Mouse (Mus musculus): ENCODE measurements around the gene Sox12. TPM values are rescaled to one million over a fixed set of nuclear protein-coding genes. Genes with fewer than 3 reads are reported as not detected.

Gene Sox12
- polyA plus RNA-seq, 1 experiment from 2014 or later, result 7.7 TPM

GRCm38 (mm10) chr2:152399122-152399542 lies 1.3 kb upstream of the Sox12 start:
- under 1% methylated on average over 13 of the region's 13 CpGs for WGBS
- ATAC-seq (ENCODE audit: insufficient number of reproducible peaks, low FRiP score, low TSS enrichment, low read depth), result no peak
- Histone ChIP-seq H3K9me3 (replicated peaks) (no peaks in the 10 kb centered on the region), H3K9ac (no peak overlapping the region), H3K4me1 (peaks cover 32% of the 10 kb centered on the region), H3K4me2 (replicated peaks) (peak overlapping the region; percentile 93), H3K27me3 (no peaks in the 10 kb centered on the region), H3K4me3 (replicated peaks) (peak overlapping the region; percentile 87), H3K27ac (replicated peaks) (peak overlapping the region; percentile 99), H3K36me3 (0 out of 2 replicates have a peak, but pooled peaks cover under 1% of the 10 kb centered on the region)

GRCm38 (mm10) chr2:152398691-152399090 lies 828 bp upstream of the Sox12 start:
- ATAC-seq (ENCODE audit: insufficient number of reproducible peaks, low FRiP score, low TSS enrichment, low read depth), result peak; percentile 88
- H3K27me3 ChIP-seq, result no peaks in the 10 kb centered on the region
- H3K9ac ChIP-seq, result peak overlapping the region; percentile 79
- whole genome bisulfite sequencing, result under 1% methylated on average over 37 of the region's 38 CpGs
- no peaks in the 10 kb centered on the region for H3K9me3 ChIP-seq (replicated peaks)
- 0 out of 2 replicates have a peak, but pooled peaks cover 4% of the 10 kb centered on the region for H3K36me3 ChIP-seq
- peaks cover 36% of the 10 kb centered on the region for H3K4me1 ChIP-seq
- H3K4me3 ChIP-seq (replicated peaks), result peak overlapping the region; percentile 87
- H3K27ac ChIP-seq (replicated peaks), result peak overlapping the region; percentile 99
- H3K4me2 ChIP-seq (replicated peaks), result peak overlapping the region; percentile 93

GRCm38 (mm10) chr2:152397004-152397589 lies 766 bp downstream of the Sox12 start:
- H3K27me3 ChIP-seq, result no peaks in the 10 kb centered on the region
- H3K4me2 ChIP-seq (replicated peaks), result peak overlapping the region; percentile 93
- no peaks in the 10 kb centered on the region for H3K9me3 ChIP-seq (replicated peaks)
- 0% methylated on average over 70 of the region's 77 CpGs for WGBS
- H3K9ac ChIP-seq, result peak overlapping the region; percentile 79
- H3K4me3 ChIP-seq (replicated peaks), result peak overlapping the region; percentile 87
- H3K4me1 ChIP-seq, result peaks cover 41% of the 10 kb centered on the region
- peak; percentile 40 for ATAC-seq (ENCODE audit: insufficient number of reproducible peaks, low FRiP score, low TSS enrichment, low read depth)
- 0 out of 2 replicates have a peak, but pooled peaks cover 4% of the 10 kb centered on the region for H3K36me3 ChIP-seq
- peak overlapping the region; percentile 99 for H3K27ac ChIP-seq (replicated peaks)

GRCm38 (mm10) chr2:152396110-152397003 lies 1.5 kb downstream of the Sox12 start:
- H3K27ac ChIP-seq (replicated peaks), result peak overlapping the region; percentile 99
- peak overlapping the region; percentile 79 for H3K9ac ChIP-seq
- under 1% methylated on average over 46 of the region's 46 CpGs for WGBS
- 0 out of 2 replicates have a peak, but pooled peaks cover 4% of the 10 kb centered on the region for H3K36me3 ChIP-seq
- H3K9me3 ChIP-seq (replicated peaks), result no peaks in the 10 kb centered on the region
- ATAC-seq (ENCODE audit: insufficient number of reproducible peaks, low FRiP score, low TSS enrichment, low read depth), result peak; percentile 79
- peak overlapping the region; percentile 87 for H3K4me3 ChIP-seq (replicated peaks)
- peaks cover 41% of the 10 kb centered on the region for H3K4me1 ChIP-seq
- peak overlapping the region; percentile 93 for H3K4me2 ChIP-seq (replicated peaks)
- H3K27me3 ChIP-seq, result no peaks in the 10 kb centered on the region

- ATAC-seq (ENCODE audit: insufficient number of reproducible peaks, low FRiP score, low TSS enrichment, low read depth), result no peak
- peak overlapping the region; percentile 87 for H3K4me3 ChIP-seq (replicated peaks)
- no peaks in the 10 kb centered on the region for H3K27me3 ChIP-seq
- H3K9ac ChIP-seq, result peak overlapping the region; percentile 23; the same call in 1 of the 2 replicates
- H3K9me3 ChIP-seq (replicated peaks), result no peaks in the 10 kb centered on the region
- H3K27ac ChIP-seq (replicated peaks), result peak overlapping the region; percentile 99; the same call in 1 of the 2 replicates
- 17% methylated on average over 13 of the region's 13 CpGs for WGBS
- H3K4me2 ChIP-seq (replicated peaks), result peak overlapping the region; percentile 93
- H3K4me1 ChIP-seq, result peaks cover 41% of the 10 kb centered on the region
- 0 out of 2 replicates have a peak, but pooled peaks cover 4% of the 10 kb centered on the region for H3K36me3 ChIP-seq
Measured at GRCm38 (mm10) chr2:152395271-152395920, 2.5 kb downstream of the Sox12 start.

- no peaks in the 10 kb centered on the region for H3K9me3 ChIP-seq (replicated peaks)
- H3K9ac ChIP-seq, result no peak overlapping the region
- H3K4me1 ChIP-seq, result peaks cover 26% of the 10 kb centered on the region
- no peak overlapping the region for H3K4me3 ChIP-seq (replicated peaks)
- H3K36me3 ChIP-seq, result 0 out of 2 replicates have a peak, but pooled peaks cover 4% of the 10 kb centered on the region
- ATAC-seq (ENCODE audit: insufficient number of reproducible peaks, low FRiP score, low TSS enrichment, low read depth), result no peak
- no peaks in the 10 kb centered on the region for H3K27me3 ChIP-seq
- no peak overlapping the region for H3K4me2 ChIP-seq (replicated peaks)
- WGBS, result 45% methylated on average over 9 of the region's 9 CpGs
- H3K27ac ChIP-seq (replicated peaks), result no peak overlapping the region
Measured at GRCm38 (mm10) chr2:152393225-152394017, 4.4 kb downstream of the Sox12 start.

- WGBS, result 12% methylated on average over 3 of the region's 3 CpGs
- ATAC-seq (ENCODE audit: insufficient number of reproducible peaks, low FRiP score, low TSS enrichment, low read depth), result no peak
- H3K4me3 ChIP-seq (replicated peaks), result no peak overlapping the region
- H3K36me3 ChIP-seq, result 0 out of 2 replicates have a peak, but pooled peaks cover 4% of the 10 kb centered on the region
- no peak overlapping the region for H3K9ac ChIP-seq
- H3K4me2 ChIP-seq (replicated peaks), result no peak overlapping the region
- no peaks in the 10 kb centered on the region for H3K9me3 ChIP-seq (replicated peaks)
- H3K4me1 ChIP-seq, result peaks cover 26% of the 10 kb centered on the region
- no peaks in the 10 kb centered on the region for H3K27me3 ChIP-seq
- no peak overlapping the region for H3K27ac ChIP-seq (replicated peaks)
Measured at GRCm38 (mm10) chr2:152392786-152393185, 5.1 kb downstream of the Sox12 start.

- WGBS, result 82% methylated on average over 4 of the region's 4 CpGs
- no peak overlapping the region for H3K9ac ChIP-seq
- no peak for ATAC-seq (ENCODE audit: insufficient number of reproducible peaks, low FRiP score, low TSS enrichment, low read depth)
- no peak overlapping the region for H3K27ac ChIP-seq (replicated peaks)
- H3K4me2 ChIP-seq (replicated peaks), result no peak overlapping the region
- H3K36me3 ChIP-seq, result no peaks in the 10 kb centered on the region
- no peak overlapping the region for H3K4me3 ChIP-seq (replicated peaks)
- H3K4me1 ChIP-seq, result no peaks in the 10 kb centered on the region
- no peaks in the 10 kb centered on the region for H3K27me3 ChIP-seq
- H3K9me3 ChIP-seq (replicated peaks), result no peaks in the 10 kb centered on the region
Measured at GRCm38 (mm10) chr2:152384191-152384590, 13.7 kb downstream of the Sox12 start.

GRCm38 (mm10) chr2:152376345-152376741 lies 21.5 kb downstream of the Sox12 start, which contains the start of gene Nrsn2:
TSS of gene Nrsn2 (minus strand) at chr2:152376638.
- H3K27me3 ChIP-seq, result peaks cover 23% of the 10 kb centered on the region; the same call in 1 of the 2 replicates
- peak within 1 kb of the TSS; percentile 17 for H3K4me3 ChIP-seq (replicated peaks)
- no peak within 1 kb of the TSS for H3K9ac ChIP-seq
- H3K9me3 ChIP-seq (replicated peaks), result no peaks in the 10 kb centered on the region
- no peaks in the 10 kb centered on the region for H3K36me3 ChIP-seq
- H3K4me2 ChIP-seq (replicated peaks), result peak within 1 kb of the TSS; percentile 44
- no peak within 1 kb of the TSS for H3K27ac ChIP-seq (replicated peaks)
- H3K4me1 ChIP-seq, result peaks cover 11% of the 10 kb centered on the region
- ATAC-seq (ENCODE audit: insufficient number of reproducible peaks, low FRiP score, low TSS enrichment, low read depth), result 0 out of 2 replicates have a peak, but pooled peaks have one; percentile 48
- WGBS, result 2% methylated on average over 16 of the region's 16 CpGs

GRCm38 (mm10) chr2:152375652-152376344 lies 22.1 kb downstream of the Sox12 start:
- peak overlapping the region; percentile 17; the same call in 1 of the 2 replicates for H3K4me3 ChIP-seq (replicated peaks)
- 9% methylated on average over 21 of the region's 21 CpGs for WGBS
- H3K9me3 ChIP-seq (replicated peaks), result no peaks in the 10 kb centered on the region
- no peaks in the 10 kb centered on the region for H3K36me3 ChIP-seq
- no peak for ATAC-seq (ENCODE audit: insufficient number of reproducible peaks, low FRiP score, low TSS enrichment, low read depth)
- H3K4me1 ChIP-seq, result peaks cover 11% of the 10 kb centered on the region
- no peak overlapping the region for H3K9ac ChIP-seq
- H3K4me2 ChIP-seq (replicated peaks), result no peak overlapping the region; the same call in 1 of the 2 replicates
- H3K27me3 ChIP-seq, result peaks cover 23% of the 10 kb centered on the region; the same call in 1 of the 2 replicates
- H3K27ac ChIP-seq (replicated peaks), result no peak overlapping the region
